Mouse (Mus musculus) CD4-positive, CD25-positive, alpha-beta regulatory T cell, adult 4 months (primary cell): ENCODE data around the gene Mapk8ip3. TPM values are rescaled to one million over a fixed set of nuclear protein-coding genes. Genes with fewer than 3 reads are reported as not detected.
A peak's percentile ranks its signal among the peaks of the same experiment; 100 is the strongest.

ENCODE experiments used
- ATAC-seq: one replicate; pipeline ENCODE4 v1.8.0; 2017
- polyA plus RNA-seq, 2 experiments: library from polyadenylated mRNA; unstranded; fragments of 100-300 nt; shearing (Covaris generic); gene quantifications; one replicate each; pipeline ENCODE4 v1.2.1; 2017

Gene Mapk8ip3
- polyA plus RNA-seq, 2 experiments from 2014 or later, result 31.7 to 41.9 TPM

DNA sequence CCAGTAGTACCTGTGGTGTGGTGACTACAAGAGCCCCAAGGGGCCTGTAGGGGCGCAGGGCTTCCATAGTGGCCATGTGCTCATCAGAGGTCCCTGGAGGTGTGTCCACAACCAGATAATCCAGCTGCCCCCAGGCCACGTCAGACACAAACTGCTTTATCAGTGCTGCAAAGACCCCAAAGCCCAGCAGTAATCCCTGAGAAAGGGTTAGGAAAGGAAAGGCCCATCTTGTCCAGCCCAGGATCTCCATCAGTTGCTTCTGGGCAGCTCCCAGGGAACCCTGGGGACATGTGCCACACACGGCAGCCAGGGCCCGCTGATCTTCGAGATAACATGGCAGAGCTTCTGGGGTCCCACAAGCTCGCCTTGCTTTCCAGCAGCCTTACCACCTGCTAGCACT, 52.4 kb downstream of the Mapk8ip3 start:
- no peak for ATAC-seq

DNA sequence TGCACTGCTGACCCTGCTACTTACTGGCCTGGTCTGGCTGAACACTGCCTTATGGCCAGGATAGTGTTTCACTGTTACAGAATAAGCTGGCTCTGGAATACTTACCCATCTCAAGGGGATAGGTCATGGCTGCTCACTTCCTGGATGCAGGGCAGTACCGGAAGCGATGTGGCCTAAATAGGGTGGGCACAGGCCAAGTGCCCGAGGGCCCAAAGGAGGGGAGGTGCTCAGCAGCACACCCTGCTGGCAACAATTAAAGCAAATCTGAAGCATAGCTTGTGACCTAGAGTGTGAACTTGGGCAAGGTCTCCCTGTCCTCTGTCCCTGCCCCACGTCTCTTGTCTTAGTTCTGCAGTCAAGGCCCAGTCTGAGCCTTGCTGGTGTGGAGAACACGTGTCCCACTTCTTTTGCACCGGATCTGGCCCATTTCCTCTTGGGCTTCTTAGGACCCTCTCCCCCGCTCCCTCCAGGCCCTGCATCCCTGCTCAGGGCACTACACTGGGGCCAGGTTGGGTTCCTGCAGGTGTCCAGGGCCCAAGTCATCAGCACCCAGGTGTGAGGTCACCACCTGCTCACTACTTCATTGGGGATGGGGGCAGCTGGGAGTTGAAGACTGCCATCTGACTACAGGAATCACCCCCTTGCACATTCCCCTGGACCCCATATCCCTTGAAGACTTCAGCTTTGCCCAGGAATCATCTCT, 54.9 kb downstream of the Mapk8ip3 start:
- ATAC-seq, result no peak

DNA sequence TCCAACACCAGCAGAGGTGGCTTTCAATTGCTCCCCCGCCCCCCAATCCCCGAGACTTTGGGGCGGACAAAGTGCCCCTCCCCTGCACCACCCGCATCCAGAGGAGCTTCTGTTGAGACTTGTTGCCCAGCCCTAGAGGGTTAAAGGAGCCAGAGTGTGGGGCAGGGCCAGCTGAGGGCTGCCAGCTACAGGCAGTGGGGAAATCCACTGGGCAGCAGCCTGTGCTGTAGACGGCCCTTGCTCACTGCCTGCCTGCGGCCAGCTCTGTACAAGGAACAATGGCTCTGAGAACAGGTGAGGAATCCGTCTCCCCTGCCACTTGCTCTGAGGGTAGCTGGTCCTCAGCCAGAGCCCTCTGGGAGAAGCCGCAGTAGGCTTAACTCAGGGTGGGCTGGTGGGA, 58.2 kb downstream of the Mapk8ip3 start:
- ATAC-seq, result no peak

DNA sequence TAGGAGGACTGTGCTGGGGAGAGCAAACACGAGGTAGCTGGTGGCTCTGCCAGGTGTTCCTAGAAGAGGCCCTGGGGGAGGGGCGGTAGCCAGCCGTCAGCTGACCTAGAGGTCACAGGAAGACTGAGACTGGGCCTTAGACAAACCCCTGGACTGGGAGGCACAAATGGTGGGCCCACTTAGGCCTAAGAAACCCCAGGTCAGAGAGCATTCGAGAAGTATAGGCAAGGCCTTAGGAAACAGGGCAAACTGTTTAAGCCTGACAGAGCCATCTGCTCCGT, 58.7 kb downstream of the Mapk8ip3 start:
- no peak for ATAC-seq

DNA sequence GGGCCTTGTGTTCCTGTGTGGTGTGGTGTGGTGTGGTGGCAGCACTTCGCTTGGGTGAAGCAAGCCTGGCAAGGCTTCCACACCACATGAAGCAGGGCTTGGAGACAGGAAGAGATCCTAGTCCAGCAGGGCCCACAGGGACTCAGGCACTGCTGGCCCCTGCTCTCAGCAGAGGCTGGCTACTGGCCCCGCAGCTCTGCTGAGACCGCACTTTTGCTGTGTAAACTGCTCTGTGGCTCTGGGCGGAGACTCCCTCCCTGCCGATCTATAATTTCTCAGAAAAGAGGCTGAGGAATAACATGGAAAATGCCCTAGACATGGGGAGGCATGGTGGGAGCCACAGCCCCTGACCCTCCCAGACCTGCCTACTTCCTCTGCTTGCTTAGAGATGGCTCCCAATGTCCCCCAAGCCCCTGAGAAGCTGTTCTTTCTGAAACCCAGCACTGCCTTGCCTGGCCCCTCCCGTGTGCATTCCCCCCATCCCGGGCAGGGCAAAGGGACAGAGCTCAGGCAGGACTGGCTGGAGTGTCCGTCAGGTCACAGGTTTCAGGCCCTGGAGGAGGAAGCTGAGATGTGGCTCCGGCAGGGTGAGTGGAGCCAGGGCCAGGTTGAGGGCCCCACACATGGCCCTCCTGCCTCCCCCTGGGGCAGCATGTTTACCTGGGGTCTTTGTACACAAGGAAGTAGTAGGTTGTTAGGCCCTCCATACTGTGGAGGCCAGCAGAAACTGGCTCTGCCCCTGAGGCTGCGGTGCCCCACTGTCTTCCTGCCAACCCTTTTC, 59.3 kb downstream of the Mapk8ip3 start:
- no peak for ATAC-seq

DNA sequence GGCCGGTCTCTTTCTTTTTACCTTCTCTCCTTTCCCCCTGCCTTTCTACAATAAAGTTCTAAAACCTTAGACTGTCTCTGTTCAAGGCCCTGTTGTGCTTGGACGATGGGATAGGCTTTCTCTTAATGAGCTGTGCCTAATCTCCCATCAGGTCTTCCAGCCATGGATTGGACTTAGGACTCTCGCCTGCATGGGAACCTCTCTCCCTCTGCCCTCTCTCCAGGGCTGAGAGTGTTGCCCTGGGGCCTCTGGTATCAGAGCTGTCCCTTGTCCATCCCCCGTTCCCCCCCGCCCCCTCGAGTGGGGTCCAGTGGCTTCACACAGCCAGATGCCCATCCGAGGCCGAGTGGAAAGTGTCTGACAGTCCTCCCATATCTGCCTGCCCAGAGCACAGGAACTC, 61.8 kb downstream of the Mapk8ip3 start:
- no peak for ATAC-seq

DNA sequence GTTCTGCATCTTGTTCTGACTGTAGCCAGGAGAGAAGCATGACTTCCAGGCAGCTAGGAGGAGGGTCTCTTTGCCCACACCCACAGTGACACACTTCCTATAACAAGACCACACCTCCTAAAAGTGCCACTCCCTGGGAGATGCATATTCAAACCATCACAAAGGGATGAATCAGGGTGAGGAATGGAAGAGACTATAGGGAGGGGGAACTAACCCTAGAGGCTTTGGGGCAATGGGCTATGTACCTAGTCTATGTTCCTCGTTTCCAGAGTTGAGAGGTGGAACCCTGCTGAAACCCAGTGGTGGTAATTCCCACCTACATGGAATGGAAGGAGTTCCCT, 62.4 kb downstream of the Mapk8ip3 start:
- no peak for ATAC-seq

DNA sequence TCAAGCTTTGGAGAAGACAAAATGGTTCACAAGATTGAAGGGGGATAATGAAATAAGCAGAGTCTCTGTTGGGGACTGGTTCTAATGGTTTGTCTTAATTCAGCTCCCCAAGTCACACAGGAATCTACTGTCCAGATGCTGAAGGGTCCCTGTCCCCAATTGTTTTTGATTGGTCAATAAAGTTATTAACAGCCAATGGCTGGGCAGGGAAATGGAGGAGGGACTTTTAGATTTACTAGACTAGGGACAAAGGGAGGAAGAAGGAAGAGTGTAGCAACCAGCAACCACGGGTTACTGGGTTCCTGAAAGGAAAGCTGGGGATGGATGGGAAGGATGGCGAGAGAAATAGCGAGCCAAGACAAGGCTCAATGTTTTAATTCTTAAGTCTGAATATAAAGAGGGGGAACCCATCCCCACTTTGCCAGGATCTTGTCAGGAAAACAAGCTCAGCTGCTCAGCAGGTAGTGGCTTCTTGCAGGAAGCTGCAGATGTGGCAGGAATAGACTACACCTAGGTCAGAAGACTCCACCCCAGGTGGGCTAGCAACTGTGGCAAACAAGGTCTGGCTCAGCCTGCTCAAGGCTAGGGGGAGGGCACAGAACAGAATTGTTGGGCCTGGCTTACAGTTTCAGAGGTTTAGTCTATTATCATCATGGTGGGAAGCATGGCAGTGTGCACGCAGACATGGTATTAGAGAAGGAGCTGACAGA, 62.9 kb downstream of the Mapk8ip3 start:
- ATAC-seq, result no peak

DNA sequence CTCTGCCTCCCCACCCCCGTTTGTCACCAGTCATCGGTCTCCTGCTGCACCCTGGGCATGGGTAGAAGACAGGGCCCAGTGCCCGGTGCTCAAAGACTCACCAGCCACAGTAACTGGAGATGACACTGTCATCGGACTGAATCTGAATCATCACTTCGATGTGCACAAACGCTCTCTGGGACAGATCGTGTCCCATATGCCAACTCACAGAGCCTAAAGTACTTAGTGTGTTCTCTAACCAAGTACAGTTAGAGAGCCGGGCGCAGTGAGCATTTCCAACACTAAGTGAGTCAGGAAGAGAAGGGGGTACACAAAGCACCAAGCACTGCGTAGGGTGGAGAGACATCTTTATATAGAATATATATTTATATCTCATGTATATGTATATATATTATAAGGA, 68.9 kb downstream of the Mapk8ip3 start:
- no peak for ATAC-seq

DNA sequence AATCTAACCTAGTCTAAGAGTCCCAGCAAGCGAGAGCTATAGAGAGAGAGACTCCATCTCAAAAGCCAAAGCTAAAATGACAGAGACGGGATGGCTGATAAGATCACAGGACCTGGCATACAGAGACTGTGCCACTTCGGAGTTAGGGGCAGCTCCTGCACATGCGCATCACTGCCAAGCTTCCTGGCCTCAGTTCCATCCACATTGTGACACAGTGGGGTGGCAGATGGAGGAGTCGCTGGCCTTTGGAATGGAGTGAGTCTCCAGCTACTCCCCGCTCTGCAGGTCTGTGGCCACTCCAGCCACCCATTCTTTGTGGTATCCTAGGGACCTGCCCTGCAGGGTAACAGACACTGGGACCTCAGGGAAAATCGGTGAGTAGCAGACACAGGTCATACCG, 71.0 kb downstream of the Mapk8ip3 start, which contains the start of gene Igfals:
Gene Igfals, plus strand, starts transcription at position 222 of the 400 bp plus-strand sequence.
- ATAC-seq, result no peak

DNA sequence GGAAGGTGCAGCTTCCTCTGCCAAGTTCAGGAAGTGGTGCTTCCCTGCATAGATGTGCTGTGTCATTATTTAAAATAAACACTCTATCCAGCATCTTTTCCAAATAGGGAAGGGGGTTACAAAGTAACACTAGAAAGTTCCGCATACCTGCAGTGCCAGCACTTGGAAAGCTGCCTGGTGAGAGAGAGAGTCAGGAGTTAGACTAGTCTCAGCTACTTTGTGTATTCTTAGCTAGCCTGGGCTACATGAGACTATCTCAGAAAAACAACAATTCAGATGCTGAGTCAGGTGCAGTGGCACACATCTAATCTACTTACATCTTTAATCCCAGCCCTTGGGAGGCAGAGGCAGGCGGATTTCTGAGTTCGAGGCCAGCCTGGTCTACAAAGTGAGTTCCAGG, 75.0 kb downstream of the Mapk8ip3 start:
- no peak for ATAC-seq

DNA sequence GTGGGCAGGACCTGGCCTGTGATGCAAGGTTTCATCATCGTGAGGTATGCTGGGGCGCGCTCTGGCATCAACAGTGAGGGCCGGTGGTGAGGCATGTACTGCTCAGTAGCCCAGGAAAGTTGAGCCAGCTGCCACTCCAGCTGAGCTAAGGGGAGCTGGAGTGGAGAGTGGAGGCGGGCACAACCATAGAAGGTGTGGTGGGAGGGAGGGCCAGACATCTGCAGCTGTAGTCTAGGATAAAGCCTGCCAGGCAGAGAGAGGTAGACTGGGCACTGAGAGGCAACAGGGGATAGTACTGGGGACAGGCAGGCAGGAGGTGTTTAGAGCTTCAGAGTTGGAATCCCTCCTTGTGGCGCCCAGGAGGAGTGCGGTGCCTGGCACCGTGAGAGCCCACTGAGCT, 76.7 kb downstream of the Mapk8ip3 start:
- no peak for ATAC-seq

DNA sequence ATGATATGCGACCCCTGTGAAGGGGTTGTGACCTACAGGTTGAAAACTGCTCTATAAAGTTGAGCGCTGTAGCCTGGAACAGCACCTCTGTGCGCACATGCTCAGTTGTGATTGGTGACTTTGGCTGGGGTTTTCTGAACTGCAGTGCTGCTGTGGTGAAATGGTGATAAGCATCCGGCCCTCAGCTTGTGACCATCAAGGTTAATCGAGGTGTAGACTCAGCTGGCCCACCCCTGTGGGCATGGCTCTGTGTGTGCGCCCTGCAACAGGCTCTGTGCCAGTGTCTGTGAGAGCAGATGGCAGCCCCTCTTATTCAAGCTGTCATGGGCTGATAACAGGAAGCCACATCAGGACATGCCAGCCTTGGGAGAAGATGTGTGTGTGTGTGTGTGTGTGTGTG, 77.8 kb downstream of the Mapk8ip3 start:
- no peak for ATAC-seq

DNA sequence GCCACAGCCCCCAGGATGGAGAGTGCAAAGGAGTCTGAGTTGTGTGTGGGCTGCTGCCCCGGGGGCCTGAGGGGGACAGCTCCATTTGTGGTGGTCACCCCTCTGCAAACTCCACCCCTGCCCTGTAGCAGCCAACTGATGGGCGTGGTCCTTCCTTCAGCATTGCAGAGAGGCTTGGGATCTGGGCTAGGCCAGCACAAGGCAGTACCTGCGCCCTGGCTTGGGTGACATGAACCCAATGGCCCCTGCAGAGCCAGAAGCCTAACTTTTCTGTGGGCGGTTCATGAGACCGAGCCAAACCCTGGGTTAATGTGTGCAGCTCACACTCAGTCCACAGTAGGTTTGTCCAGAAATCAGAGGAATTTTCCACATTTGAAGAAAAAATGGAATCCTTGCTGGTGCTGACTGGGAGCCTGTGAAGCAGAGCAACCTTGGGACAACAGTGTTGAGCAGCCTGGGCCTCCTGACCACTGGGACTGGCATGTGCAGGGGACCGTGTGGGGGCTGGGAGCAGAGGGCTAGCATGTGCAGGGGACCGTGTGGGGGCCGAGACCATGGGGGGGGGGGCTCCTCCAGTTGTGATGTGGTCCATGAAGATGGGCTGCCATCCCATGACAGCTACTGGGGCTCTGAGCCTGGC, 78.8 kb downstream of the Mapk8ip3 start:
- ATAC-seq, result no peak

DNA sequence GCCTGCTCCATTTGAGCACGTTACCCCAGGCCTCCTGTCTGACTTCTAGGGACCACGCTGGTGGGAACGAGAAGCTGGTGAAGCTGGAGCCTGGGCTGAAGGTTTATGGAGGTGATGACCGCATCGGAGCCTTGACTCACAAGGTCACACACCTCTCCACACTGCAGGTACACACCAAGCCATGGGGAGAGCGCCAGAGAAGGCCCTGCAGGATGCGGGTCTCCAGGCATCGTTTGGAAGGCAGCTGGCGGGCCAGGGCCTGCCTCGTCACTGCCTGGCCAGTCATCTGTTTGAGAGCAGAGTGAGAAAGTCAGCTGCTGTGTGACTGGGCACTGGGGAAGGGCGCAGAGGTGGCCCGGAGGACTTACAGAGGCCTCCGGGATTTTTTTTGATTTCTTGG, 80.2 kb downstream of the Mapk8ip3 start:
- ATAC-seq, result no peak

DNA sequence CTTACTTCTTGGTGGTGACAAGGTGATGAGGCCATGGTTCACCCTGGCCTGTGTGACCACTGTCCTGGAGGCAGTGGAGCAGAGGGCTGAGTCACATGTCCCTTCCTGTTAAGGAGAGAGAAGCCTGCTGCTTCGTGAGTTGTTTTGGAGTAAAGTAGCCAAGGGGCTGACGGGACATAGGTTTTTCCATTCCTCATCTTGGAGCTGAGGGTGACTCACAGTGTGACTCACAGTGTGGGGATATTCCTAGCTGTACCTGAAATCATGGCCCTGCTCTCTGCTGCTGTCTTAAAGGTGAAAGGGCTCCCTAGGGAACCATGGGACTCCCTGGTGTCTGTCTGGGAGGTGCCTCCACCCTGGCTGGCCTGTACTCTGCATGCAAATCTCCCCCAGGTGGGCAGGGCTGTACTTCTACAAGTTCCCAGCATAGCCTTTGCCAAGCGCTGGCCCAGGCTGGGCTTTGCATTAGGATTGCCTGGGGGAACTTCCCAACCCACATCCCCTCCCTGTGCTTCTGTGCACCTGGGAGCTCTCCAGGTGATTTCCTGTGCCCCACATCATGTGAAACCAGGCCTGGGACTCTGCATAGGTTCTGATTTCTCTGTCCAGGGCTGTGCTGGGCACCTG, 80.8 kb downstream of the Mapk8ip3 start:
- ATAC-seq, result no peak

DNA sequence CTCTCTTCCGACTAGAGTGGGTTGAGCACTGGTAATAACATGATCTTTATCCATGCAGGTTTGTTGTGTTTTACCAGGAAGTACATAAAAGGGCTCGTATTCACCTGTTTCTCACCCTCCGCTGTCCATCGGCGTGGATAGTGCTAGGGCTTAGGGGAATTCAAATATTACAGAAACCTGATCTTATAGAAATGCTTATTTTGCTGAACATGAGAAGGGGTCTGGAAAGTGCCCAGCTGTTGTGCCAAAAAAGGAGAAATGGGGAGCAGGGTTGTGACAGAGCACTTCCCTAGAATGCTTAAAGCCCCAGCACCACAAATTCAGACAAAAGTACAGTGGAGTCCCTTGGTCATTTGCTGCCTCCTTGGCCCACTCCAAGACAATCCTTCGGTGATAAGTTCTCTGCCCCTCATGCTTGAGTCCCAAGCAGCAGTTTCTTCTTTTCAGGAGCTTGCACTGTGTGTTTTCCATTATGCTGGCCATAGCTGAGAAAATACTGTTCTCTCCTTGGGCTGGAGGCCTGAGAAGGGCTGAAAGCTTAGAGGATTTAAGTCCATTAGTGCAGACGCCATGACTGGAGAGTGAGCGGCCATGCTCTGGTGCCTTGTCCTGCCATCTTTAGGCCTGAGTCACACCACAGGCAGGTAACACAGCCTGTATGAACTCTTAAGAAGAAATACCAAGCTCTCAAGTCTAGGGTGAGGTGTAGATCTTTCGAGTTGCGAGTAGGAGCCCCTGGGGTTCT, 85.2 kb downstream of the Mapk8ip3 start:
- no peak for ATAC-seq

DNA sequence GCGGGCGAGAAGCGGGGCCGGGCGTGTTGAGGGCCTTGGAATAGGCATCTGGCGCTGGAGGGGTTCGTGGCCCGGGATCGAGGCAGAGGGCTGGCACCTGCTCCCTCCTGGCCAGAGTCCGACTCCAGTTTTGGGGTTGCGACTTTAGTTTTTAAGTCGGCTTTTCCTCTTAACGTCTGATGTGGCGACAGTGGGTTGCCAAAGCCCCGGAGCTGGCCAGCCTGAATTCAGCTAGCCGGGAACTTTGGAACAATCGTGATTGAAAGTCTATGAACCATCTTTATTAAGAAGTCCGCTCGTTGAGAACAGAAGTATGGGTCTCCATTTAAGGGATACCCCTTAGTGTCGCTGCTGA, 86.0 kb downstream of the Mapk8ip3 start:
- ATAC-seq, result no peak

DNA sequence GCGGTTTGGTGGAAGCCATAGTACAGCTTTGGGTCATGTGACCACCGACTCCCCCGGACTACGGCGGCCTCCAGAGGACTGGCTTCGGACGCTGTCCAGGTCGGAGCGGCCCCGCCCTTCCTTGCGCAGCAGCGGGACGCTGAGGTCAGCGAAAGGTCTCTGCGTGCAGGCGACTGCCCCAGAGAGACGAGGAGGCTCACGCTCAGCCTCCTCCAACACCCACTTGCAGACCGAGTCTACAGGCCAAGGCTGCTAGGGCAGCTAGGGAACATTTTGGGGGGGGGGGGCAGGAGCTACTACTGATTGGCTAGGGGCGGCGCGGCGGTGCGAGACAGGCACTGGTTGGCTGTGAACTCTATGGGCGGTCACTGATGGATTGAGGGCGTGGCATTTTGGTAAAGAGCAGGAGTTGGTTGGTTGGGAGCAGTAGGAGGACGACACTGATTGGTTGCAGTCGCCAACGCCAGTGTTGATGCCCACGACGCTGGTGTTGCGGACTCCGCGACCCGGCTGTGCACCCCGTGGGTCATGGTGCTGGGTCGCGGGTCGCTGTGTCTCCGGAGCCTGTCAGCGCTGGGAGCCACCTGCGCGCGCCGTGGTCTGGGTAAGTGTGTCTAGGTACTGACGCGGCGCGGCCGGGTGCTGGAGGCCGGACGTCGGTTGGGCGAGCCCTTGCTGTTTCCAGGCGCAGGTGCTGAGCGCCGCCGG, 86.6 kb downstream of the Mapk8ip3 start, which contains the start of gene Fahd1:
Gene Fahd1, minus strand, starts transcription at position 300 of the 708 bp plus-strand sequence.
- peak; percentile 98 for ATAC-seq

DNA sequence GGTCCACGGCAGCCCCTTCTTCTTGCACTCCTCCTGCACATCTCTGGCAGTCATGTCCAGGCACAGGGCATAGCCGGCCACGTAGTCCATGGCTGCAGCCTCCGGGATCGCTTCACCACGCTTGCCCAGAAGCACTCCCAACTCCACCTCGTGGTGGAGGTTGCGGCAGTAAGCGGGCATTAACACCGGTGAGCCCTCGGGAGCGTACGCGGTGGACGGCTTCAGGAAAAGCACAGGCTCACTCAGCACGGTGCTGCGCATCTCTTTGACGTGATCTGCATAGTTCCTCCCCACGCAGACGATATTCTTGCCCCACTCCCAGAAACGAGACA, 87.1 kb downstream of the Mapk8ip3 start:
- ATAC-seq, result peak; percentile 49

DNA sequence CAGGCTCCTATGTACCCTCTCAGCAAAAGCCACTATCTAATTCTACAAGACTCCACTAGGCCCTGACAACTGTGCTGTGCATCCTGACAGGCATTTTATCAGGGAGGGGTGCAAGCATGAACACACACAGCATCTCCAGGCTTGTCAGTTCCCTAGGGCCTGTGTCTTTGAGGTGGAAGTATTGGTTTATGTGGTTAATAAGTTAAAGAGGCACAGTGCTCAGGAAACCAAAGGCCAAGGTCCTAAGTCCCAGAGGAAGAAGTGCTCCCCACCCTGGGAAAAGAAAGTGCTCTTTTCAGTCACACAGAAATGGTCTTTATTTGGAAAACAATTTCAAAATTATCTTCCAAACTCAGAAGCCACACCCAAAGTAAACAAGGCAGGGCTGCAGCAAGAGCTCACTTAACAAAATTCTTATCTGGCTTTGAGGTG, 88.2 kb downstream of the Mapk8ip3 start:
- no peak for ATAC-seq

DNA sequence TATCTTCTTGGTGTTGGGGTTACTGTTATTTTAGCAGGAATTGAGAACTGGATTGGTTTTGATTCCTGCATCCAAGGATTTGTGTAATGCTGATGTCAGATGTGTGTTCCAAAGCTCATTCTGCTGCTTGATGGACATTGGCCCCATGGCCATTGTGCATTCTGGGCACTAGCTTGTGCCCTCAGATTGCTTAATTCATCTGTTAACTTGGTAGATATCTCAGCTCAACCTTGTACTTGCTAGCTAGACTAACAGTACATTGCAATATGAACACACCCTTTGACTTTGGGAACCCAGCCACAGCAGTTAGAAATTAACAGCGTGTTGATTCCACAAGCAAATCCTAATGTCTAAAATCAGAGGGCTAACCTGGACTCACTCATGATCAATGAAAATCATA, 89.4 kb downstream of the Mapk8ip3 start:
- ATAC-seq, result no peak
